Mouse (Mus musculus): Measurements from ENCODE around the gene Stard8. TPM values are rescaled to one million over a fixed set of nuclear protein-coding genes. Genes with fewer than 3 reads are reported as not detected.
"Not testable (repeated sequence)": the region's sequence is repeated elsewhere in the genome, so short reads cannot be mapped to it uniquely, and the experiment has no call there.

The Stard8 gene
- total RNA-seq (2021): 10 to 100 TPM; 23.1 to 28.7 TPM

- DNase-seq: peak; percentile 30
These were observed at the start of gene Stard8 for GRCm38 (mm10) chrX:99003046-99003445. Stard8 (plus strand) TSS chrX:99003248.

DNA sequence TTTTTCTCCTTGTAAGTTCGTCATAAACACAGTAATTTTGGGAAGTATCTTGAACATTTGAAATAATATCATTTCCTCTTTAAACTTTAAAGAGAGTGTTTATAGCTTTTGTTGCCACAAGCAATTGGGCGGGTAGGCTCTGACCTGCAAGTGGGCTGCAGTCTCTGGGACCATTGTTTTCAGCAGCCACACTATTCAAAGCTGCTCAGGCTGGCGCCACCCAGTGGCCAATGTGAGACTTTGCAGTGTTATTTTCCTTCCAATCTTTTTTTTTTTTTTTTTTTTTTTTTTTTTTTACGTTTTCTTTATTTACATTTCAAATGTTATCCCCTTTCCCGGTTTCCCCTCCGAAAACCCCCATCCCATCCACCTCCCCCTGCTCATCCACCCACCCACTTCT is 49.1 kb upstream of the Stard8 start:
- DNase-seq: peak; percentile 17

DNA sequence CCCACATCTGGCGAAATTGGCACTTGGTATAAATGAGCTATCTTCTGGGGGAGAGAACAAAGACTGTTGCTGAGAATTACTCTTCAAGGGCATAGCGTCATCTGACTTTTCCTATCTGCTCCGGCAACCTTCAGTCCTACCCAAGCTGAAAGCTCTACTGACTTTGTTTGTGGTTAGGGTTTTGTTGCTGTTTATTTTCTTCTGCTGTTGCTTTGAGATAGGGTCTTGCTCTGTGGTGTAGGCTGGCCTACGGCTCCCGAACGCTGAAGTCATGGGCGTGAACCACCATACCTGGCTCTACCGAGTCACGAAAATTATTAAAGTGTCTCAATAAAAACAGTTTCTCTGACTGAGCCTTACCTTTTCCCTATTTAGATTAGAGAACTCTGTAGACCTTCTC is 44.8 kb upstream of the Stard8 start:
- no peak for DNase-seq

DNA sequence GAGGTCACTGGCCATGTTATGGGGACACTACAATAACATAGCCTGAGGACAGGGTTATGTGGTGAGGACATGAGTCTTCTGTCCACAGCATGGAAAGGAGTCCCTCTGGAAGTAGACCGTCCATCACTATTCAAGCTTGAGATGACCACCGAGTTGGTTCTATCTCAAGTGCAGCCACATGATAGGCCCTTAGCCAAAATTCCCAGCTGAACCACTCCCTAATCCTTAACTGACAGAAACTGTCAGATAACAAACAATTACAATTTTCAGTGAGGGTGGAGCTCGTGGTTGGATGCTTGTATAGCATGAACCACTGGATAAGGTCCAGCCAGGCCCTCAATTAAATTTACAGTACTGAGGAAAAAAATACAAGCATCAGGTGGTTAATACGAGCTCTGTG is 44.0 kb upstream of the Stard8 start:
- no peak for DNase-seq

DNA sequence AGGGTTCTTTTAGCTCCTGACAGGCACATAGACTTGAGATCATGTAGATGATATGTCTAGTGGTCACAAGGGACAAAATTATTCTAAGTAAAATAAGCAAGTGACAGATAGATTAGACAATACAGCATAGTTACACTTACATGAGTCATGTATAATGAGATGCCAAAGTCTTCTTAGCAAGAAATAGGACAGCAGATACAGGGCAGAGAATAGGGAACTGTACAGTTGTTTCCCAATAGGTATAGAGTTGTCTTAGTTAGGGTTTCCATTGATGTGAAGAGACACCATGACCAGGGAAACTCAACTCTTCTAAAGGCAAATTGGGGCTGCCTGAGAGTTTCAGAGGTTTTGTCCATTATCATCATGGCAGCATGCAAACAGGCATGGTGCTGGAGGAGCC is 39.3 kb upstream of the Stard8 start:
- DNase-seq: no peak

DNA sequence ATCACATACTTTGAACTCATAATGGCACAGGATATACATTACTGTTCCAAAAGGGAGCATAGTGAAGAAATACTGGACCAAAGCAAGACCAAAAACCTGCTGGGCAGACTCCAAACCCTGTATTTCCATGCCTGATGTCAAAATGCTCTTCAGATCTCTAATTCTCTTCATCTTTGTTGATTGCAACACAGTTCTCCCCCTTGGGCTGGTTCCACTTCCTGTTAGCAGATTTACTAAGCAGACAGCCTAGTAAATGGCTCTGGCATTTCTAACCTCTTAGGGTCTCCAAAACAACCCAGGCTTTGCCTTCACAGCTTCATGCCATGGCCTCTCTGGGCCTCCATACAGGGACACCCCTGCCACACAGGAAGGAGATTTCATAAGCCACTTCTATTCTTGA is 38.5 kb upstream of the Stard8 start:
- no peak for DNase-seq

GRCm38 (mm10) chrX:98986611-98987010 is 16.4 kb upstream of the Stard8 start:
- DNase-seq: not testable (repeated sequence)

GRCm38 (mm10) chrX:98989574-98989973 is 13.5 kb upstream of the Stard8 start:
- peak; percentile 80 for DNase-seq

GRCm38 (mm10) chrX:99002065-99002464 is 983 bp upstream of the Stard8 start:
- peak; percentile 37 for DNase-seq

DNA sequence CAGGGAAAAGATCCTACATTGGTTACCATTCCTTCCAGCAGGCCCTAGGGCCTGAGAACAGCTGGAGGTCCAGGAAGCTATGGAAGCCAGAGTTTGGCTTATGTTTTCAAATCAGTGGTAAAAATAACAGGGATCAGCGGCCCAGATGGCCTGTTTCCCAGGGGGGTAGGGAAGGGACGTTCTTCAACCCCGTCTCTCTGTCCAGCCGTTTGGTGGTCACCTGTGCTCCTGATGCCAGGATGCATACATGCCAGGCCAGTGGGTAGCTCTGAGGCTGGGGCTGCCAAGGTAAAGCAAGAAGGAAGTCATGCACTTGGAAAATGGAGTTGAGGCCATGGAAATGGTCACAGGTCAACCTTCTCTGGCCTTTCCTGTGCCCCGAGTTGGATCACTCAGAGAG is 7.5 kb downstream of the Stard8 start:
- DNase-seq: no peak

GRCm38 (mm10) chrX:99011281-99011680 is 8.2 kb downstream of the Stard8 start:
- no peak for DNase-seq

DNA sequence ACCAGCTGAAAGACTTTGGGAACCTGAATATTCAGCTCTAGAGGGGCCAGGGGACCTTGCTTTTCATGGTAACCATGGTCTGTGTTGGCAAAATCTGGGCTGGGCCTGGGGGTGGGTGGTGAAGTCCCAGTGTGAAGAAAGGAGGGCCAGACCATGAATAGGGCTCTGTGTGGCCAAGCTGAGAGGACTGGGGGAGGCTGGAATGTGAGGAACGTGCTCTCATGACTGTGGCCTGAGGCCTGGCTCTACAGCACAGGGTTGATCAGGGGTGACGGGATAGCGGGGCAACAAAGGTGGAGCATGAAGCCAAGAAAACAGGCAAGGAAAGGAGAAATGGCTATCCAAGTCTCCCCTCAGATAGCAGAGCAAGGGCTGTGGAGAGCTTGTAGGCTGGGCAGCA is 9.4 kb downstream of the Stard8 start:
- DNase-seq: no peak

GRCm38 (mm10) chrX:99015705-99016104 is 12.7 kb downstream of the Stard8 start:
- no peak for DNase-seq

- no peak for DNase-seq
These were observed 13.9 kb downstream of the Stard8 start for GRCm38 (mm10) chrX:99016987-99017386.

GRCm38 (mm10) chrX:99017874-99018273 is 14.8 kb downstream of the Stard8 start:
- no peak for DNase-seq

DNA sequence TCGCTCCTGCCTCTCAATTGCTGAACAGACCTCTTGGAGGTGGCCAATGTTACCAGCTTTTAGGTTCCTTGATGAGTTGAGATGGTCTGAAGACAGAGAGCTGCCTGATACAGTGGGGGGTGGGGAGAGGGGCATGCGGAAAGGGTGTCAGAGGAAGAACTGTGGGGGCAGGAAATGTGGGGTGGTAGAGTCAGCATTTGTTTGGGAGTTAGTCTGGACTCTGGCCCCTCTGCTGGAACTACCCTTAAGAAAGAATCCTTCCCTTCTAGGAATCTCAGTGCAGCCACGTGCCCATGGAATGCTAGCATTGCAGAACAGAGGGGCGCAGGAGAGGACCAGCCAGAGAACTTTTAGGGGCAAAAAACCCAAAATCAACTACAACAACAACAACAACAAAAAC is 16.3 kb downstream of the Stard8 start:
- DNase-seq: no peak

GRCm38 (mm10) chrX:99020215-99020614 is 17.2 kb downstream of the Stard8 start:
- no peak for DNase-seq

GRCm38 (mm10) chrX:99021593-99021992 is 18.5 kb downstream of the Stard8 start:
- DNase-seq: no peak

DNA sequence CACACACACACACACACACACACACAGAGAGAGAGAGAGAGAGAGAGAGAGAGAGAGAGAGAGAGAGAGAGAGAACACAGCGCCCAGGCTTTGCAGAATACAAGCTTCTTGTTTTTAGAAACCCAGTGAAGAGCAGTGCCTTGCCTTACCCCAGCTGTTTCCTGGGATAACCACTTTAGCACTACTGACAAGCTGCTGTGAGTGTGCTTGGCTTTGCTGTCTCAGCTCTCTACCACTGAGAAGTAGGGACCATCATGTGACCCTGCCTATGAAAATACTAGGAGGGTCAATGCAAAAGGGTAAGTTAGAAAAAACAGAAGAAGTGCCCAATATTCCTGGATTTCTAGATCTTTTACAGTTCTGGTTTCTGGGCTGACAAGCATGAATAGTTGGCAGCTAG is 20.9 kb downstream of the Stard8 start:
- no peak for DNase-seq

- DNase-seq: no peak
These were observed 32.4 kb downstream of the Stard8 start for GRCm38 (mm10) chrX:99035407-99035806.

- DNase-seq: peak; percentile 84
These were observed 39.5 kb downstream of the Stard8 start for GRCm38 (mm10) chrX:99042451-99042951.

GRCm38 (mm10) chrX:99043275-99043674 is 40.2 kb downstream of the Stard8 start:
- no peak for DNase-seq

DNA sequence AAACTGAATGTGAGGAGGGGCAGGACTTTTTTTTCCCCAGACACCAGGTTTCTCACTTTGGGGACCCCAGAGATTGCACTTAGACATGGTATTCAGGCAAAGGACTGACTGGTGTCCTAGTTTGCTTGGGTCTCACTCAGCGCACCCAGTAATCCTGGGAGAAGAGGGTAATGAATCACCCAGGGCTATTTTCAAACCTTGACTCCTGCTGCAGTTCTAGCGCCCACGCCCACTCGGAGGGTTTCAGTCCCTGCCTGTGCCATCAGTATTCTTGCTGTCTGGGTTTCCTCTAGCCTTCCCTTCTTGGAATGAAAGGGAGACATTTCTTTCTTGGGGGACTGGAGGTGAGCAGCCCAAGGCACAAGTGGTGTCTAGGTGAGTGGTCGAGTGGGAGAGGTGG is 40.7 kb downstream of the Stard8 start:
- DNase-seq: no peak

- DNase-seq: no peak
These were observed 42.3 kb downstream of the Stard8 start for GRCm38 (mm10) chrX:99045315-99045714.

DNA sequence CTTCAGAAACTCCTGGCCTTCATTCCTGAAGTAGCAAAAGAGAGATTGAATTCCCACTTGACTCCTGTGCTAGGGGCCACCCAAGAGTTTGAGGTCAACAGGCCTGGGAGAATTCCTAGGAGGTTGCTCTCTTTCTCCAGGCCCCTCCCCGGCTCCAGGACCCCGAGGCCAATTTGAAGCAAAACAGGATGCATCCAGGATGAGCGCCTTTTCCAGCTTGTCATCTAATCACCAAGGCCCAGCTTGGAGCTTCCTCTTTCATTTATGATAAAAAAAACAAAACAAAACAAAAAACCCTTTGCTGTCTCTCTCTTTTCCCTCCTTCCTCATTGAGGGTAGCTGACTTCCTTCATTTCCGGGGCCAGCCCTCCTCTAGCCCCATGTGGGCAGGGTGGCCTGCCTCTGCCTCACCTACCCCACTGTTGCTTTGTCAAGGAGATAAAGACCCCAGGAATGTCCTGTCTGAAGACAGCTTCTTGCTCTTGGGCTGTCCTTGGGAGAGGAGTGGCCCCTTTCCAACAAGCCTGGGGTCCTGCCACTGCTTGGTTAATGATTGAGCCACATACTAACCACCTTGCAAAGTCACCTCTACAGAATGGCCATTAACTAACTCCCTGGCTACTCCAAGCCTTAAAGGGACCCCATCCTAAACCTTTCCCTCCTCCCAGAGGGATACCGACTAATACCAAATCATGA is 43.5 kb downstream of the Stard8 start:
- peak; percentile 21 for DNase-seq

Measured in heart, postnatal 4 days (tissue).